Mouse (Mus musculus): ENCODE results near the gene Ccdc117.
"Not testable (repeated sequence)": the region's sequence is repeated elsewhere in the genome, so short reads cannot be mapped to it uniquely, and the experiment has no call there.

Gene Ccdc117

GRCm38 (mm10) chr11:5541799-5542481 lies at the start of gene Ccdc117:
Ccdc117 (minus strand) TSS chr11:5542187.
- peak; percentile 90 to 93 for DNase-seq

DNA sequence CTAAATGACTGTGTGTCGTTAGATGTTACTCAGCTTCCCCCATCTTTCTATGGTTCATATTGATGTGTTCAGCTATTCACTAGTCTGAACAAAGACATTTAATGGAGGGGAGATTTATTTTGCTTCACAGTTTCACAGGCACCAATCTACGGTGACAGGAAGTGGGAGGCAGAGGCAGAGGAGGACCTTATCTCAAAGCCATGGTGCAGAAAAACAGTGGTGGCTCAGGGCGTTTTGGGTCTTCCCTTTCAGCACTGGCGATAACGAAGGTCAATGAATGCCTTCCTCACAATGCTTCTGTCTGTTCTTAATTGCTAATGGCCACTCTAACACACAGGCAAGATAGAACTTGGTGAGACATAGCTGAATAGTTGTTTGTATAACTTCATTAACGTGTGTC lies 33.1 kb upstream of the Ccdc117 start:
- no peak for DNase-seq

DNA sequence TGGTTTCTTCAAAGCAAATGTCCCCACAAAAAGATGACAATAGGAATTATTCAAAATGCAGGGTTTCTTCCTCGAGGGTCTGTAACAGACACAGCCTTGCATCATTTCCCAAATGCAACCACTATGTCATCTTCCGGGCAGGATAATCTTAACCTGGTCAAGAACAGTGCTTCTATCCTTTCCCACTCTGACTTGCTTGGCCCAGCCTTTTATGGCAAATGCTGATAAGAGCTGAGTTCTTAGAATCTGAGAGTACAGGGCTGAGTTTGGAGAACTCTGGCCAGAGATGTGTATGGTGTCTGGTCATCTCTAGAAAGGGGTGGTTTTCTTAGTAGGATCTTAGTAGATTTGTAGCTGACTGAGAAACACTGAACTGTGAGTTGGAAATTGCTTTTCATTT lies 31.8 kb upstream of the Ccdc117 start:
- DNase-seq: no peak

DNA sequence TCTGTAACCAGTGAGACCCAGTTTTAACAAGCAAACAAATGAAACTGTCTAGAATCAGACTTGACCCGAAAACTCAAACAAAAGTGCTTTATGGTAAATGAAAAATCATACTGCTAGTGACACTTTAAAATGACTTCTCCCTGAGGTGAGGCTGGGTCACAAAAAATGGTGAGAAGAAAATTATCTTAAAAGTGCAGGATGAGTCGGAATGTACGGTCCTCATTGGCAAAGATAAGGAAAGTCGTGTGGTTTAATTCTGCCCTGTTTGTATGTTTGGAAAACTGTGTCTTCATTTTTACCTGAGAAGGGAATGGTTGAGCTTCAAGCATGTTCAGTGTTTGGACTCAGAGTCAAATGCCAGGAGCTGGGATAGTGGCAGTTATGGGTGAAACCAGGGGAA lies 29.9 kb upstream of the Ccdc117 start:
- DNase-seq: no peak

DNA sequence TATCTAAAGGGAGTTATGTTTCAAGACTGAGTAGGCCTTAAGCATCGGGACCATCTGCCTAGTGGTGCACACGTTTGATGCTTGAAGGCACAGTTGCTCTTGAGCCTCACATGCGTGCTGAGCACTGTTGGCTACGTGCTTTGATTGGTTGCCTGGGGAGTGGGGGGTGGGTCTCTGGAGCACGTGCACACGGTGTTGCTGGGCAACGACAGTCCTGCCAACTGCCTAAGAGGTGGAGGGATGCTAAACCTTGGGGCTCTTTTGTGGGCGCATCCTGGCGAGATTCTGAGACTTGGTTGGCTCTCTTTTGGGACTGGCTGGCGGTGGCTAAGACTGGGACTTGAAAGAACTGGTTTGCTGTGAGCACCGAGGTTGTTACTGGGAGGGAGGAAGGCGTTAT lies 27.5 kb upstream of the Ccdc117 start, which contains the start of gene Ankrd36:
TSS of gene Ankrd36 (plus strand) at position 211 of the 400 bp plus-strand sequence.
- no peak for DNase-seq

GRCm38 (mm10) chr11:5568082-5568481 lies 26.1 kb upstream of the Ccdc117 start:
- DNase-seq: no peak

- DNase-seq: no peak
These were observed 25.7 kb upstream of the Ccdc117 start for GRCm38 (mm10) chr11:5567654-5568053.

DNA sequence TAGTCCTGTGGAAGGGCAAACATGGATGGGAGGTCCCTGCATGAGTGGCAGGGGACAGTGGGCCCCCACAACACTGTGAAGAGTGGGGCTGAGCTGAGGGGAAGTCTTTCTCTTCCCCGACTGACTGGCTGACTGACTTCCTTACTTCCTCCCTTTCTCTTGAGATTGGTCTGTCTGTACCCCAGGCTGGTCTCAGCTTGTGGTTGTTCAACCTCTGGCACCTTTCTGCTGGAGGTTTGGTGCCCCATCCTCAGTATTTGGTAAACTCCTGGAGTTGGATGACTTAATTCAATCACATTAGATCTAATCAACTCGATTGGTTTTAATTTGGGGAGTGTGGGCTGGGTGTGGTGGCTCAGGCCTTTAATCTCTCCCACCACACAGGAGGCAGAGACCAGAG lies 24.5 kb upstream of the Ccdc117 start:
- no peak for DNase-seq

DNA sequence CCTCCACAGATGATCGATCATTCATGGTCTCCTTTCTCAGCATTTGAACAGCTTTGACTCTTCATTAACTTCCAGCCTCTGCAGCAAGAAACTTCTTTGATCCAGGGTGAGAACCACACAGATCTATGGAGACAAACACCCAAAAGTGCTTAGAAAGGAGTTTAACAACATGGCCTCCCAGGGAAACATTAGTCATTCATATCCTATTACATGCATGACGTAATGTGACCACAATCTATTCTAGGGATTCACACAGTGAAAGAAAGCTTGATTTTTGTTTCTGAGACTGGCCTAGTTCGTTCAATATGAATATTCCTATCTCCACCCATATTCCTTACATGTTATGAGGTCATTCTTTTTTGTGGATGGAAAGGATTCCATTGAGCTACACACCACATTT lies 23.6 kb upstream of the Ccdc117 start:
- DNase-seq: no peak

DNA sequence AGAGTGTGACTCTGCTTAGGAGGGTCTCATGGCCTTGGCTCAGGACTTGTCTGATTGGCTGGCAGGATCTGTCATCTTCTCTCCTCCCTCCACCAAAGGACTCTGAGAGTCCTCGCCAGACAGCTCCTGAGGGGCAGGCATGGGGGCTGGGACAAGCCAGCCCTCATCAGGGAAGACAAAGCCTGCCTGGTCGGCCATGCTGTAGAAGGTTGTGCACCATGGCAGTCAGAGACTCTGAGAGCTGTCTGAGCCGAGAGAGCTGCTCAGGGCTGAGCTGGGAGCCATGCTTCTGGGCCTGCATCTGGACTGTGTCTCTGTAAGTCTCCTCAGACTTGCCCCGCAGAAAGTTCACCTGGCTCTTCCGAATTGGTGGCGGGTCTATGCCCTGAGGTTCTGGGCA lies 21.9 kb upstream of the Ccdc117 start:
- no peak for DNase-seq

- no peak for DNase-seq
These were observed 20.8 kb upstream of the Ccdc117 start for GRCm38 (mm10) chr11:5562625-5563268.

- peak in 1 of 2 experiments; percentile 15 for DNase-seq
These were observed 18.3 kb upstream of the Ccdc117 start for GRCm38 (mm10) chr11:5560273-5560672.

DNA sequence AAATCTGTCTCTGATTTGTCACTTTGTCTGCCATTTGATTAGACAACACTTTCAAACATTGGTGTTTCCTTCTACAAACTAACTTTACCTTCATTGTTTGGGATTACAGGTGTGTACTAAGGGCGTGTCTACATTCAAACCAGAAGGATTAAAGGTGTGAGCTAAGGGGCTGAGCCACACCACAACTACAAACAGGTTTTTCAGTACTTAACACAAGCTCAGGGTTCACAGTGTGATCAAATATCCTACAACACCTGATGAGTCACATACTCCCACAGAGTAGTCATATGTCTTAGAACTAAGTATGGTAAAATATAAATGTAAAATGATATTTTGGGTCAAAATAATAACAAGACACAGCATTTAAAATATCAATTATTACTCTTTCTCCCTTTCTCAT lies 9.9 kb upstream of the Ccdc117 start:
- no peak for DNase-seq

DNA sequence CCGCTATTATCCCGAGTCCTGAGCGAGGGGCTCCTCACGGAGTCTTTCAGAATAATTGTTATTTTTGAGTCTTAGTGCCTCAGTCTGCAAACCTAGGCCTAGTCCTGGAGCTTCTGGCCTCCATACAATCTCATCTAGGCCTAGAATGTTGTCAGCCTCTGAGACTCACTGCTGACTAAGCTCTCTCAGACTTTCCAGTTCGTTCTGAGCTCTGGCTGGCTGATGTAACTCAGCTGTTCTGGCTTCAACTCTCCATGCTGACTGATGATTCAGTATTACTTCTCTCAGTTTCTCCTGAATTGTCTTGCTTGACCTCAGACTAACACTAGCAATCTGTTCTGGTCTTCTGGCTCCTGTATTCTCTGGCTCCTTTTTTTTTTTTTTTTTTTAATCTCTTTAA lies 9.4 kb upstream of the Ccdc117 start:
- DNase-seq: no peak

DNA sequence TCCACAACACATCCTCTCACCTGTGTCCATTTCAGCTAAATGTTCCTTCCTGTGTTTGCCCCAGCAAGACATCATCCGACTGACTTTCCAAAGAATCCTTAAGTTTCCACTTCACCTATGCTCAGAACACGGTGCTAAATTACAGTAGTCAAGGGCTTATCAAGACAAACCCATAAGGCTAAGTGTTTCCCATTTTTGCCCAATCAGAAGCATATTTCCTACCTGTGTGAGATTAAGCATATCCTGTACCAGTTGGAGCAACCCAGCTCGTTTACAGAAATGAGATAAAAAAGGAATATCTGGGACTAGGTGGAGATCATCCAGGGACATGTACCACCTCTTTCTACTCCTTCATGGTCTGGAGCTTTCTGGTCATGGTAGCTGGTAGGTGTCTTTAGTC lies 4.7 kb upstream of the Ccdc117 start:
- no peak for DNase-seq

DNA sequence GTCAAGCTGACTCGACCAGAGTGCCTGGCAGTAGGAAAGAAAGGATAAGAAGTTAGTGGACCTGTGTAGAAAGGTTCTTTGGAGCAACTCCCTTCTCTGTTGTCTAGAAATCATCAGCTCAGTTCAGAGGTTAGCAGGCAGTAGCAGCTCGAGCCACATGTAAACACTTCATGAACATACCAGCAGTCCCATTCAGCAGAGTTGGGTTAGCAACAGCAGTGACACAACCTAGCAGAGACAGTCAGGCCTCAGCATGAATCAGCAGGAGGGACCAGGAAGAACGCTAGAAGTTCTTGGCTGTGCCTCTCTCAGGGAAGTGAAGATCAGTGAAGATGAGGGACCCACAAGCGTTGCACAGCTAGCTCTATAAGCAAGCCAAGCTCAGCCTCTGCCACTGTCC lies 3.5 kb upstream of the Ccdc117 start:
- no peak for DNase-seq

GRCm38 (mm10) chr11:5544709-5545108 lies 2.7 kb upstream of the Ccdc117 start:
- not testable (repeated sequence) for DNase-seq

GRCm38 (mm10) chr11:5543281-5543680 lies 1.3 kb upstream of the Ccdc117 start:
- no peak for DNase-seq

- no peak for DNase-seq
These were observed 647 bp upstream of the Ccdc117 start for GRCm38 (mm10) chr11:5542482-5543185.

DNA sequence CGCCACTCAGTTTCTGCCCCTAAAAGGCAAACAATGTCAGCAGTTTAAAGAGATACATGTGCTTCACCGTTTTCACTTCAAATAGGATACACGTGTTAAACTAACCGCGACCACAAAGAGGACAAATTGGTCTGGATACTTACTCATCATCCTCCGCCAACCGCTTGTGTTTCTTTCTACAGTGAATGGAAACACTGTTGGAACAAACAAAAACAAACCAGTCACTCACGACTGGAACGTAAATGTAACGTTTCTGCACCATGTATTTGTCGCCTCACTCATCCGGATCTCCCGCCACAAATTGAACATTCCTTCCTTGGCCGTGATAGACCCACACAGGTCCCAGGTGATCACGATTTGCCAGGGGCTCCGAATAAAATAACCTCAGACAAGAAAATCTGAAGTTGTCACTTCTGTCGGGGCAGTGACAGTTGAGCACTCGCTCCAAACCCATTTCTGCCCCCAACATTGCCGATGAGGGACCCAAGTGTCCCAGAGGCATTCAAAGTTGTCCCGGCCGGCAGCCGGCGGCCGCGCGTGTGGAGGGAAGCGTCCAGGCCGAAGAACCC lies 673 bp downstream of the Ccdc117 start:
- DNase-seq: no peak

DNA sequence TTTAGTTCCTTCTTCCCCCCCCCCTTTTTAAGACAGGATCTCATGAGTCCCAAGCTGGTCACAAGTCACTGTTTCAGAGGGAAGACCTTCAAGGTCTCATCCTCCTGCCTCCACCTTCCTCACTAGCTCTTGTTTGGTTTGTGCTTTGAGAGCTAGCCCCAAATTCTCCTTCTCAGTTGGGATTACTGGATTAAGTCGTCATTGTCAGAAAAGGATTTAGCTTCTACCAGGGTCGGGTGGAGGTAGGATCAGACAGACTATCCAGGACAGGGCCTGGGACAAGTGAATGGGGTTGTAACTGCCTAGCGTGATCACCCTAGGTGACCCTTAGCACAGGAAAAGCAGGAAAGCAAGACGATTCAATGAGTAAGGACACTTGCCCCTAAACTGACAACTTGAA lies 1.7 kb downstream of the Ccdc117 start:
- DNase-seq: no peak

GRCm38 (mm10) chr11:5537454-5537853 lies 4.5 kb downstream of the Ccdc117 start:
- DNase-seq: not testable (repeated sequence)

DNA sequence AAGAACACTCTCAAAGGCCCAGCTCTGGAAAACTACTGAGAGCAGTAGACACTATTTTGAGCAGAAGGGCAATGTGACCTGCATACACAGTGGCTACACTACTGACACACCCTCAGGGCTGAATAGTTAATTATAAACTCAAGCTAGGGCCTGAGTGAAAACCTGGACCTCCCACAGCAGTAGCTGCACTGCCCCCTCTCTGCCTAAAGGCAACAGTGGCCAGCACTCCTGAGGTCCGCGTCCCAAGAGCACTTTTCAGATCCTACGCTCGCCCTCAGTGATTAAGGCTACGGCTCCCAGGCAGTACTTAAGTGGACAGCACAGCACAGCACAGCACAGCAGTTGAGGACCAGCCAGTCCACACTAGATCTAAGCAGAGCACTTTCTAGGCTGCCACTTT lies 8.9 kb downstream of the Ccdc117 start:
- DNase-seq: no peak

GRCm38 (mm10) chr11:5530717-5531116 lies 11.3 kb downstream of the Ccdc117 start:
- DNase-seq: no peak

Measured in cerebellum, postnatal 14 days (tissue).